Mouse (Mus musculus) adrenal gland, adult 18-20 months (tissue): ENCODE data around the gene Dusp27. TPM values are rescaled to one million over a fixed set of nuclear protein-coding genes. Genes with fewer than 3 reads are reported as not detected.

ENCODE experiments used
- DNase-seq, 2 experiments: peaks; one replicate each; pipeline ENCODE4 v3.0.0; 2021 to 2022; ENCODE audit warnings: low spot score in 2 of 2
- total RNA-seq, 2 experiments: library from RNA; stranded (reverse); gene quantifications; 1 replicate in 1 of 2; 2 replicates in 1 of 2; pipeline ENCODE4 v1.2.3; 2021

Dusp27 gene
- total RNA-seq, 2 experiments from 2014 or later, result not detected

DNA sequence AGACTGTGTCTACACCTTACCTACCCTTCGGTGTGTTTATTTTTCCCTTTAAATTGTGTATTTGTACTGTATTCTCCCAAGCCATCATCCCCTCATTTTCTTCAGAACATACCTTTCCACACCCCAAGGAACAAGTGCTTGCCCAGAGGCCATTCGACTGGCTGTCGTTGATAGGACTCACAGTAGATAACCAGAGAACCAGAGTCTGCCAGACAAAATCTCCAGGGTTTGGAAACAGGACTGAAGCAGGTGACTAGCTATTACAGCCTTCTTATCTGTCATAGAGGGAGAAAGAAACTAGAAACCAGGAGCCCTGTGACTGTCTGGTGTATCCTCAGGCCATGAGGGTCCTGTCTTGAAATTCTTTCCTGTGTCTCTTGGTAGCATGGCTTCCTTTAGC lies 22.9 kb downstream of the Dusp27 start:
- no peak for DNase-seq

DNA sequence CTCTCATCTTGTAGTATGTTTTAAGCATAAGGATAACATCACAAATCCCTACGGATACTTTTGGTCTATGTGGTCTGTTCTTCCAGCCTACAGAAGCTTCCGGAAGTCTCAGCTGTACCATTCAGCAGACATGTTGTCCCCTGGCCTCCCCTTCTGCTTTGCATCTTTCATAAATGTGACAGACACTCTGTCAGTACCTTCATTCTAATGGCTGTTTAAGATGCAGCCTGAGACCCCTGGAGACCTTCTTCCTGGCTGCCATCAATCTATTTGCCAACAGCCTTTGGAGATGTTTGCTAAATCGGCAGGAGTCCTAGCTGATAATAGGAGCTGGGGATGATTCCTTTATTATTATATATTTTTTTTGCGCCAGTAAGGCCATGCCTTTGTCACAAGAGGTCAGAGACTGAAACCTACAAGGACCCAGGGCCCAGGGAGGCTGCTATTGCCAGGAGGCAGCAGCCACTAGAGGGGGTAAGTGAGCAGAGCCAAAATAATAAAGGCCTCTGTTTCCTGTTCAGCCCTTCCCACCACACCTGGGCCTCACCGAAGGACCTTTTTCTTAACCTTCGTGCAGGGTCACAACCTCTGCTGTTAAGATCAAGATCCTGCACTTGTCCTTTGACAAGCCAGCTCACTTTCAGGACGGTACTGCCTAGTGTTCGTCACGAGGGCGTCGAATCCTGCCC lies 24.7 kb downstream of the Dusp27 start:
- DNase-seq, result peak; percentile 56 to 58

DNA sequence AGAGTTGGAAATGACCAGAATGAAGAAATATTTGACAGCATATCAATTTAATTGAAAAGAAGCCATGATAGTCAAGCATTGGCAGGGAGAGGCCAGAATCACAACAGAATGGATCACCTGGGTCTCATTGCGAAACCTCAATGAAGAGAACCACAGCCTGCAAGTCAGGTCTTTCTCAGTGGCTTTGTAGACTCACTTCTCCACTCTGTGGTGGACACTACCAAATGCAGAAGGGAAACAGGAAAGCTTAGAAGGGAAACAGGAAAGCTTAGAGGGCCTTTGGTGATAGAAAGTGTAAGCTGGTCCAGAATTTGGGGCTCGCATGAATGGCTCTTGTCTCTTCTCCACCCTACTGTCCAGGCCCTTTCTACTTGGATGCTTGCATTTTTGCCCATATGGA lies 29.6 kb downstream of the Dusp27 start:
- DNase-seq, result no peak

DNA sequence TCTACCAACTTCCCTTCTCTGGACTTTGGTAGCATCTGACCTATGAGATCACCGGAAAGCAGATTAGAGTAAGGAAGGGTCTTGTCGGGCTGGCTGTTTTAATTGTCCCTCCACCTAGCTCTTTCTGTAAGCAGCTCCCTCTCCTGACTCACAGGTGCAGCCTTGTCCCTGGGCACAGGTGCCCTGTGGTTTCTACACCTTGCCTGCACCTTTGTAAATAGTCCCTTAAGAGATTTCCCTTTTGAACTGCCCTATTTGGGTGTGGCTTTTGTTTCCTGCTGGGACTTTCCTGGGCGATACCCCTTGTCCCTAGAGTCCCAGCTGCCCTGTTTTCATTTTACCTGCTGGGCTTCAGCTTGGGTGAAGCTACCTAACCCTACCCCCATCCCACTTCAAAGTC lies 33.3 kb downstream of the Dusp27 start:
- DNase-seq, result no peak

DNA sequence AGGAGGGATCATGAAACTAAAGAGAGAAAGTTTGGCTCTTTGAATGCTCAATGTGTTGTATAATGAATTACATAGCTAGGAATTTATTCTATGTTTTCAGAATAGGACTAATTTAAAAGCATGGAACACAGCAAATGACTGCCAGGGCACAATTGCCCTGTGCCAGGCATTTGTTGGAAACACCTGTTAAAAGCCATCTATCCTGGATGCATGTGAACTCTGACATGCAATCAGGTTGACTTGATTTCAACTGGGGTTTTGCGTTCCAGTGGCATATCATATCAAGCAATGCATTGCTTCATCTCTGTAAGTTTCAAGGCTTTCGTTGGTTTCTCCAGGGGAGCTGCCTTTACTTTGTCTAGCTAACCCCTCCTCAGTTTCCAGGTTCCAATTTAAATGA lies 37.4 kb downstream of the Dusp27 start:
- no peak for DNase-seq

DNA sequence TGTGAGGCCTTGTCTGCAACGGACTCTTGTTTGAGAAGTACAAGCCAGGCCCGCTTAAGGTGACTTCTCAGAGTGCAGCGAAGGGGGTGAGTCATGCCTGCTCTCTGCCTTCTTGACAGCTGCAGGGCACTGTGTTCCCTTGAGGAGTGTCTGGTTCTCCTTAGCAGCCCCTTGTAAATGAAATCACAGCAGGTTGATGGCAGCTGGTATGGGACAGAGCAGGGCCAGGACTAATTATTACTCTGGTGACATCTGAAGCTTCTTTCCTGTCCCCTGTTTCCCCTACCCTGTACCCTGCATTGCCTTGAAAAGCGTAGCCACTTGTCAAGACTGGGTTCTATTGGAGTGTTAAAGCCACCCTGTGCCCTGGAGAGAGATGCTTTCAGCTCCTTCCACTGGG lies 38.0 kb downstream of the Dusp27 start:
- no peak for DNase-seq

DNA sequence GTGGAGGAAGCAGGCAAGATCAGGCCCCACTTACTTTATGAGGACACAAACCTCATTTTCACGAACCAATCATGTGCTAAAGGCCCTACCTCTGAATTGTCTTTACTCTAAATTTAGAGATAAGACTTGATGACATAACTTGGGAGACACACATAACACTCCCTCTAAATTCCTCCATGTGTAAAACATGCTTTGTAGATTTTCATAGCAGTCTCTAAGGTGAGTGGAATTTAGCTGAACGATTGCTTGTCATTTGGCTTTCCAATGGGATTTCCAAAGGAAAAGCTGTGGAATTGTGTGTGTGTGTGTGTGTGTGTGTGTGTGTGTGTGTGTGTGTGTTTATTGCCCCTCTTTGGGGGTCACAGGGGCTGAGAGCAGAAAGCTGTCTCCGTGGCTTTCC lies 38.4 kb downstream of the Dusp27 start:
- no peak for DNase-seq

DNA sequence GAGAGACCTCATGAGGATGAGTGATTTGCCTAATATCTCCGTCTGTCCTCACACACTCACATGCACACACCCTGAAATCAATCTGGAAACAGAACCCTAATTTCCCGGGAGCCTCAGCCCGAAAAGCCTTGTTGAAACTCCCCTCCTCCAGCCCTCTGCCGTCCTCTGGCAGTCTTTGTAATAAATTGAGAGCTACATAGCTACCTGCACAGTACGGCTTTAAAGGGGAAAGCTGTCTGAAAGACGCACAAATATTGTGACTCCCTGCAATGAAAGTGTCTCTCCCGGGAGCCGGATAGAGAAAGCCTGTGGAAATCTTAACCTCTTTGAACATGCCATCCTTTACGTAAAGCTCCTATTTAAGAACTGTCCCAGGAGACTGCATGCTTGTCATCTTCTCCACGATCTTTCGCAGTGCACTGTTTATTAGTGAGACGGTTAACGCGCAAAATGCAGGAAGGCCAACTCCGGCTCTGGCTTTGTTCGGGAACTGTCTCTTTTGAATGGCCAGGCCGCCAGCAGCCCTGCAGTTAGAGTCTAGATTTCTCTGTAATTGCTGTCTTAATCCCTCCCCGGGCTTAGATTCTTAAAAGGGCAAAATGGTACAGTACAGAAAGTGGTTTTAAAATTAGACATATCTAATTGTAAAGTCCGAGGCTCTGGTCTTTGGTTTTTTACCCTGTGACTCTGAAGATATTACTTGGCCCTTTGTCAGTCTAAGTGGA lies 39.1 kb downstream of the Dusp27 start:
- DNase-seq, result no peak

DNA sequence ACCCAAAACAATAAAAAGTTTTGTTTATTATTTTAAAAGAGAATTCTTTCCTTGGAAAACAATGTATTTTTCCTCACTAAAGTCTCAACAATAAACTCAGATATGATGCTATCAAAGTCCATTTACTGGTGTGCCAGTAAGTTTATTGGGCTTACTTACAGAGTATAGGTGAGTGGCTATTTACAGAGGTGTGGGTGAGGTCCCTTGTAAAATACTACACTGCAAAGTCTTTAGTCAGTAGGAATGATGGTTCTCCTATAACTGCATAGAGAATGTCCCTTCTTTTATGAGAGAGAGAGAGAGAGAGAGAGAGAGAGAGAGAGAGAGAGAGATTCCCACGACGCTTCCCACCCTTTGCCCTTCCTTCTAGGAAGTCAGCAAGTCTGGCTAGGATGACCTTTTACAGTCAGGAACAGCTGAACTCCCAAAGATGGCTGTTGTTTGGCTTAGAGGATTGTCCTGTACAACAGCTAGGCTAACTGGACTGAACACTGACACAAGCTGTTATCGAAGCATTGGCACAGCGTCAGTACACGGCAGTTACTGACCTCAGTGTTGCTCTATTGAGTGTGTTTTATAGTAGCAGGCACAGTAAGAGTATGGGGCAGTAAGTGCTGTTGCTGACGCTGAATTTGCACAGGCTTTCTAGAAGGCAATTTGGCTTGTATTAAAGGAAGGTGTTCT lies 50.5 kb downstream of the Dusp27 start:
- no peak for DNase-seq

DNA sequence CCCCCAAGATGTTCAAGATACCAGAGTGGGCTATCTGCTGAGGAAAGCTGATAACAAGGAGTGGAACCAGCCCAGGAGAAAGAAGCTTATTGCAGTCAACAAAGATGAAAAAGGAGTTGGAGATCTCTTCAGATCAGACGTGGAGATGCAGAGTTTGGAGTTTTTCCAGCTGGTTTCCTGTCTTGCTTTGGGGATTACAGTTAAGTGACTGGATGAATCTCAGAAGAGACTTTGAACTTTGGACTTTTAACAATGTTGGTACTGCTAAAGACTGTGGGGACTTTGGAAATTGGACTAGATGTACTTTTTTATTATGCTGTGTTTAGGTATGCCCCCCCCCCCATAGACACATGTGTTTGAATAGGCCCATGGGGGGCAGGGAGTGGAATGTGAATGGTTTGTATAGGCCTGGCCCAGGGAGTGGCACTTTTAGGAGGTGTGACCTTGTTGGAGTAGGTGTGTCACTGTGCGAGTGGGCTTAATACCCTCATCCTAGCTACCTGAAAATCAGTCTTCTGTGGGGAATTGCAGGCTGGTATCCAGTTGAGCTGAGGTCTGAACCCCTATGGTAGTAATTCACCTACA lies 59.8 kb downstream of the Dusp27 start:
- no peak for DNase-seq

DNA sequence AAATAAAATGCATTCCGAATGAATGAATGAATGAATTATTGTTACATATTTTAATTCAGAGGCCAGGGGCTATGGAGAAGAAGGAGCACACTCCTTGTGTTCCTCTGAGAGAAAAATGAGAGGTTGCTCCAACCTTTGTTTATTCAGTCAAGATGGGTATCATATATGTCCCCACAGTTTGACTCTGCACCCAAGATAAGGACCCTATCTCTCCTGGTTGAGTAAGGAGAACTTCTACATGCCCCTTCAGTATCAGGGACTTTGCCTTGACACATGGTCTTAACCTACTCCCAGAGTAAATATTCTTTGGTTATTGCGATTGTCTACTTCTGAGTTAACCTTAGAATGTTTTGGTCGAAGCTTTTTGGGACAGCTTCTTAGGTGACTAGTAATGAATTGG lies 63.9 kb downstream of the Dusp27 start:
- DNase-seq, result no peak

DNA sequence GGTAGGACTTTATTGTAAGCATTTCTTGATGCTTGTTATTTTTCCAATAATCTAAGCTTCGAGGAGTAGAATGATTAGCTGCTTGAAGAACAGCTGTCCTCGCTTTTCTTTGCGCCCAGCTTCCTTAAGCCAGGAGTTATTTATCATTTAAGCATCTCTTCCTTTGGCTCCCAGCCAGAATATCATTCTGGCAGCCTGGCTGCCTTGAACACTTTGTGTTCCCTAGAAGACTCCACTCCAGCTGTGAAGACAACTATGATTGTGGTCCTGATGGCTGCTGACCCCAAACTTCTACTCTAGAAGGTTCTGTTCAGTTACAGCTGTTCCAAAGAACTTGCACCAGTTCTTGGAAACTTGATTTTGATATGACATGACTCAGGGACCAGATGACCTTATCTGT lies 66.2 kb downstream of the Dusp27 start:
- no peak for DNase-seq

DNA sequence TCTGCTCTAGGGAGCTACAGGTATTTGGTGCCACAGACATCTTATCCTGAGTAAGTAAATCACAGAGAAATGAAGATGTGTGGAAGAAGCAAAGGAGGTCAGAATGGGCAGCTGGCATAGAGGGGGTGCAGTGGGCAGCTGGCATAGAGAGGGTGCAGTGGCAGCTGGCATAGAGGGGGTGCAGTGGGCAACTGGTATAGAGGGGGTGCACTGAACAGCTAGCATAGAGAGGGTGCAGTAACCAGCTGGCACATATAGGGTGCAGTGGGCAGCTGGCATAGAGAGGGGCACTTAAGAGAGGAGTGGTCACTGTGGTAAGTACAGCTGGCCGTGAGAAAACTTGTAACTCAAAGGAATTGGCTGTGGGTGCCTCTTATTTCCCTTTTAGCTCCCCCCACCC lies 67.3 kb downstream of the Dusp27 start:
- no peak for DNase-seq

DNA sequence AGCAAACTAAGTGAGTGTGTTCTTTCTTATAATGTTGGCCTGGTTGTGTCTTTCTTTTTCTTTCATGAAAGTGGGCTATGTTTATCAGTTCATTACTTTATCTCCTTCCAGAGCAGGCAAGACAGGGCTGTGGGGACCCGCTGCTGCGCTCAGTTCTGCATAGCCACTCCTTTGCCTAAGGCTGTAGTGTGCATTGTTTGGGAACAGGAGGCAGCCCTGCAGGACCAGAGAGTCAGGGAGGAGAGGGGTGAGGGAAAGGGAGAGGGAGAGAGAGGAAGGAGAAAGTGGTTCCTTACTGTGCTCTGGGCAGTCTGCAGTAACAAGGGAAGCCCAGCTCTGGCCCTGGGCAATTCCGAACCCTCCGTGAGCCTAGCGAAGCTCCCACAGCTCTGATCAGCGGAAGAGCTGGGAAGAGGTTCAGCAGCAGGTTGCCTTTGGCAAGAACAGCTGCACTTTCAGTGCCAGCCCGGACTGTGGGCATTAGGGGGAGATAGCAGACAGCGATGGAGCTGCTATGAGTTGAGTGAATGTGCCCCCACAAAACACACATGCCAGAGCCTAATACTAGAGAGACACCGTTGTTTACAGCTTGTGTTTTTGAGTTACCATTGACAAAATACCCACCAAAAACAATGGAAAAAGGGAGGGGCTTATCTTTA lies 71.5 kb downstream of the Dusp27 start:
- DNase-seq, result no peak

DNA sequence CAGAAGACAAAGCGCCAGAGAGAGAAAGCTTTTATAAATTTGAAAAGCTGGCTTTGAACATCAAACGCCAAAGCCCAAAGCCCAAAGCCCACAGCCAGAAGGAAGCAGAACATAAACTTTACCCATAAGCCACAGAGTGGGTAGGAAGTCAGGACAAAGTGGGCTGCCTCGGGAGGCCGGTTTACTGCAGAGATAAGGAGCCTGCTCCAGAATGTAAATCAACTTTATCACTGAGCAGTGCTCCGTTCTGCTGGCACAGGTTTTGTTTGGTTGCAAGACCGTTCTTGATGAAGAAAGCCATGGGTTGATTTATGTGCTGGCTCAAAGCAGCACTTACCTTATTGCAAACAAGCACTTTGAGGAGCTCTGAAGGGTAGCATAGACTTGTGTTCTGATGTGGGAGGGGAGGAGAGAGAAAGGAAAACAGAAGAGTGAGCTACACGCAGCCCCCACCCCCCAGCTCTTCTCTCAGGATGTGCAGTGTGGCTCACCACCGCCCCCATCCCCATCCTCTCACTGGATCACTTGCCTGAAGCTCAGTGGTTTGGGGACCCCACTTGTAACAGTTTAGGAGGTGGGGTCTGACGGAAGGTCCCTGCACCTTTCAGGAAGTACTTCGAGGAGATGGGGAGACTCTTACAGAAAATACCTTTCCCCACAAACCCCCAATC lies 74.3 kb downstream of the Dusp27 start:
- DNase-seq, result no peak

DNA sequence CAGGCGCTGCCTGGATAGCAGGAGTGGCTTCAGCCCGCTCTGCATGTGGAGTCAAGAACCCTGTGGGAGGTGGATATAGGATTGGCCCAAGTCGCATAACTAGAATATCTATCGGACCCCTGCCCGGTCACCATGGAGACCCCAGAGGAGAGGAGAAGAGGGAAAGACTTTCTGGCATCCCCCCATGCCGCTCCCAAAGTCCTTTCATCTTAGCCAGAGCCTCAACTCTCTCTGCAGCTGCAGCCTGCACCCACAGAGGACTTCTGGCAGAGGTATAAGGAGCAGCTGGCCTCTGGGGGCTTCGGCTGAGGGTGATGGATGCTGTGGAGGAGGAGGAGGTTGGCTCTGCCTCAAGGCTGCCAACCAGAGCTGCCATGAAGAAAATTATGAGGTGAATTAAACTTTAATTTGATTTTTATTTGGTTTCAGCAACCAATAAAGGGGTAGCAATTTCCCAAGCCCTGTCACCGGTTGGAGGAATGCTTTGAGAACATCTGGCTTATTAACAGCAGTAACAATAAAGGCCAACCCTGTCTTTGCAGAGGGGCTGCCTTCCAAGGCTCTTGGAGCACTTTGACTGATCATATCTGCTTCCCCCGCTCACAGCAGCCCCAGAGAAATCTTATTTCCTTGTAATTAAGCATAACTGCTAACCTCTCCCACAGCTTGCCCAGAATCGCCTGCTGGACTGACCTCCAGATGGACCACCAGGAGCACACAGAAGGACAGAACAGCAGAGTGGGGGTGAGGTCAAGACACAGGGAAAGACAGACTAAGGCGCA lies 78.5 kb downstream of the Dusp27 start:
- no peak for DNase-seq

DNA sequence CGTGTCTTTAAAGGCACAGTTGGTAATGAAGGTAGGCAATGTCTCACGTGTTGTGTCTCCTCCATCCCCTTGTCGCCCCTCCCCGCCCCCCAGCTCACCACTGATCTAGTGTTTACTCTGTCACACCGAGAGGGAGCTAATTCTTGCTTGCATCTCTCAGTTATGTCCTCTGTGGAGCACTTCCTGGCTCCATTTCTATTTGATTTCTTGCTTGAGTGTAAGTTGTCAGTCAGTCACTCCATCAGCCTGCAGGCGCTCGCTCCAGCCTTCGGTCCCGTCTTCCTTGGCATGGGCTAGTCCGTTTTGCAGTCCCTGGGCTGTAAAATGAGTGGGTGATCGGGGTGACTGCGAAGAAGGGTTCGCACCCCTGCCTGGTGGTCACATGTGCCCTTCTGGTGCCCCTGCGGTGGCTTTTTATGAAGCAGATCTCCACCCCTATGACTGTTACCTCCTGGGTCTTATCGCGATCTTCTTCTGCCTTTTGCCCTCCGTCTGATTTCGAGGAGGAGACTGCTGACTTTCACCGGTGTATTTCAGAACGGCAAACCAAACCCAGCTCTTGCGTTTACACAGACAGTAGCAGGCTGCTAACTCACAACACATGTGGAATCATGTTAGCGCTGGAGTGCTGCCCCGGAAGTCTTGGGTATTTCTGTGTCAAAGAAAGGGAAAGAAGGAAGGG lies 79.4 kb downstream of the Dusp27 start:
- DNase-seq, result peak in 1 of 2 experiments; percentile 7
